Mouse (Mus musculus): ENCODE measurements at regions not wholly inside any gene's neighbourhood (a gene's known extent, or its start where the extent isn't known, plus 50 kb on each side); places are given as distances from the start of the nearest gene placed in this dataset.

- 48% methylated on average over 7 of the region's 7 CpGs for WGBS
These were observed 64.1 kb upstream of the Armc2 start for GRCm38 (mm10) chr10:42082227-42082840.

DNA sequence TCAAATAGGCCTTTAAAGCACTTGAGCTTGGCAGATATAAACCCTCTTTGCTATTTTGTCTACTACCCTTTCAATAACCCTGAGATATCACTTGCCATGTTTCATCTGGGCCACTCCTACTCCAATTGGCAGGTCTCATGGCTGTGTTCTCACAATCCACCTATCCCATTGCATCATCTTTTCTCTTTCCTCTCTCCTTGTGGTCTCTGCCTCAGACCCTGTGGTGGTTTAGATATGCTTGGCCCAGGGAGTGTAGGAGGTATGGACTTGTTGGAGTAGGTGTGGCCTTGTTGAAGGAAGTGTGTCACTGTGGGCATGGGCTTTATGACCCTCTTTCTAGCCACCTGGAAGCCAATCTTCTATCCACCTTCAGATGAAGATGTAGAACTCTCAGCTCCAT is 61.5 kb upstream of the Armc2 start:
- Histone ChIP-seq H3K4me1 (ENCODE audit: control insufficient read depth, insufficient read depth, low read length) (peaks cover 1% of the 10 kb centered on the region), H3K27ac (ENCODE audit: control insufficient read depth, insufficient read depth, low read depth, low read length, poor library complexity) (no peak overlapping the region), H3K4me3 (replicated peaks; ENCODE audit: control insufficient read depth, low read depth, low read length) (no peak overlapping the region)
- TF ChIP-seq POLR2A (IDR thresholded peaks at IDR 0.05; ENCODE audit: borderline replicate concordance, control insufficient read depth, low read depth, low read length) (no peak), CTCF (IDR thresholded peaks at IDR 0.05; ENCODE audit: control insufficient read depth, insufficient read depth, low read length) (no peak)

More at GRCm38 (mm10) chr10:42082227-42082840, 64.1 kb upstream of the Armc2 start:
- no peak for TF ChIP-seq POLR2A (IDR thresholded peaks at IDR 0.05; ENCODE audit: borderline replicate concordance, control insufficient read depth, low read depth, low read length)
- no peak for TF ChIP-seq CTCF (IDR thresholded peaks at IDR 0.05; ENCODE audit: control insufficient read depth, insufficient read depth, low read length)
- H3K4me1 ChIP-seq (ENCODE audit: control insufficient read depth, insufficient read depth, low read length) = peaks cover 1% of the 10 kb centered on the region
- no peak overlapping the region for H3K27ac ChIP-seq (ENCODE audit: control insufficient read depth, insufficient read depth, low read depth, low read length, poor library complexity)
- no peak overlapping the region for H3K4me3 ChIP-seq (replicated peaks; ENCODE audit: control insufficient read depth, low read depth, low read length)

GRCm38 (mm10) chr10:42076711-42077110 is 58.5 kb upstream of the Armc2 start:
- TF ChIP-seq POLR2A (IDR thresholded peaks at IDR 0.05; ENCODE audit: borderline replicate concordance, control insufficient read depth, low read depth, low read length) = no peak
- no peak for TF ChIP-seq CTCF (IDR thresholded peaks at IDR 0.05; ENCODE audit: control insufficient read depth, insufficient read depth, low read length)
- Histone ChIP-seq H3K4me3 (replicated peaks; ENCODE audit: control insufficient read depth, low read depth, low read length) (no peak overlapping the region), H3K4me1 (ENCODE audit: control insufficient read depth, insufficient read depth, low read length) (peaks cover 1% of the 10 kb centered on the region; the same call in 1 of the 2 replicates), H3K27ac (ENCODE audit: control insufficient read depth, insufficient read depth, low read depth, low read length, poor library complexity) (no peak overlapping the region)
- 87% methylated on average over 4 of the region's 4 CpGs for WGBS

DNA sequence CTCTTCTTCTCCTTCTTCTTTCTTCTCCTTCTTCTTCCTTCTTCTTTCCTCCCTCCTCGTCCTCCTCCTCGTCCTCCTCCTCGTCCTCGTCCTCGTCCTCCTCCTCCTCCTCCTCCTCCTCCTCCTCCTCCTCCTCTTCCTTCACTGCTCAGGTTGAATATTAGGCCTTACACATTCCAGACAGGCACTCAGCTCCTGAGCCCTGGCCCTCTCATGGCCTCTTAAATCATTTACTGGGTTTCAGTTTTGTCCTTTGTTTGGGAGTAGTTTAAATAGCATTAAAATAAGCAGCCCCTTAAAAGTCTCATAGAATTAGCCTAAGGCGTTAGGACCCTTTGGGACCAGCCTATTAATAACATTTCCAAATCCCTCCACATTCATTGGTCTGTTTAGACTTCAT is 57.3 kb upstream of the Armc2 start:
- no peak overlapping the region for H3K27ac ChIP-seq (ENCODE audit: control insufficient read depth, insufficient read depth, low read depth, low read length, poor library complexity)
- TF ChIP-seq POLR2A (IDR thresholded peaks at IDR 0.05; ENCODE audit: borderline replicate concordance, control insufficient read depth, low read depth, low read length) (no peak), CTCF (IDR thresholded peaks at IDR 0.05; ENCODE audit: control insufficient read depth, insufficient read depth, low read length) (no peak)
- H3K4me3 ChIP-seq (replicated peaks; ENCODE audit: control insufficient read depth, low read depth, low read length) = no peak overlapping the region
- 87% methylated on average over 6 of the region's 6 CpGs for WGBS
- H3K4me1 ChIP-seq (ENCODE audit: control insufficient read depth, insufficient read depth, low read length) = peaks cover 1% of the 10 kb centered on the region; the same call in 1 of the 2 replicates

- WGBS = 56% methylated on average over 9 of the region's 9 CpGs
- Histone ChIP-seq H3K4me1 (ENCODE audit: control insufficient read depth, insufficient read depth, low read length) (peaks cover 2% of the 10 kb centered on the region), H3K27ac (ENCODE audit: control insufficient read depth, insufficient read depth, low read depth, low read length, poor library complexity) (no peak overlapping the region), H3K4me3 (replicated peaks; ENCODE audit: control insufficient read depth, low read depth, low read length) (no peak overlapping the region)
- TF ChIP-seq POLR2A (IDR thresholded peaks at IDR 0.05; ENCODE audit: borderline replicate concordance, control insufficient read depth, low read depth, low read length) (no peak), CTCF (IDR thresholded peaks at IDR 0.05; ENCODE audit: control insufficient read depth, insufficient read depth, low read length) (no peak)
These were observed 54.5 kb upstream of the Armc2 start for GRCm38 (mm10) chr10:42072758-42073157.

GRCm38 (mm10) chr10:42072131-42072530 is 53.9 kb upstream of the Armc2 start:
- Histone ChIP-seq H3K4me3 (replicated peaks; ENCODE audit: control insufficient read depth, low read depth, low read length) (no peak overlapping the region), H3K27ac (ENCODE audit: control insufficient read depth, insufficient read depth, low read depth, low read length, poor library complexity) (no peak overlapping the region), H3K4me1 (ENCODE audit: control insufficient read depth, insufficient read depth, low read length) (peaks cover 2% of the 10 kb centered on the region)
- TF ChIP-seq CTCF (IDR thresholded peaks at IDR 0.05; ENCODE audit: control insufficient read depth, insufficient read depth, low read length) (no peak), POLR2A (IDR thresholded peaks at IDR 0.05; ENCODE audit: borderline replicate concordance, control insufficient read depth, low read depth, low read length) (no peak)
- WGBS = 53% methylated on average over 3 of the region's 3 CpGs

GRCm38 (mm10) chr10:42071404-42072024 is 53.3 kb upstream of the Armc2 start:
- Histone ChIP-seq H3K4me1 (ENCODE audit: control insufficient read depth, insufficient read depth, low read length) (peaks cover 2% of the 10 kb centered on the region), H3K27ac (ENCODE audit: control insufficient read depth, insufficient read depth, low read depth, low read length, poor library complexity) (no peak overlapping the region), H3K4me3 (replicated peaks; ENCODE audit: control insufficient read depth, low read depth, low read length) (no peak overlapping the region)
- TF ChIP-seq CTCF (IDR thresholded peaks at IDR 0.05; ENCODE audit: control insufficient read depth, insufficient read depth, low read length) (no peak), POLR2A (IDR thresholded peaks at IDR 0.05; ENCODE audit: borderline replicate concordance, control insufficient read depth, low read depth, low read length) (no peak)
- WGBS = 43% methylated on average over 8 of the region's 8 CpGs

DNA sequence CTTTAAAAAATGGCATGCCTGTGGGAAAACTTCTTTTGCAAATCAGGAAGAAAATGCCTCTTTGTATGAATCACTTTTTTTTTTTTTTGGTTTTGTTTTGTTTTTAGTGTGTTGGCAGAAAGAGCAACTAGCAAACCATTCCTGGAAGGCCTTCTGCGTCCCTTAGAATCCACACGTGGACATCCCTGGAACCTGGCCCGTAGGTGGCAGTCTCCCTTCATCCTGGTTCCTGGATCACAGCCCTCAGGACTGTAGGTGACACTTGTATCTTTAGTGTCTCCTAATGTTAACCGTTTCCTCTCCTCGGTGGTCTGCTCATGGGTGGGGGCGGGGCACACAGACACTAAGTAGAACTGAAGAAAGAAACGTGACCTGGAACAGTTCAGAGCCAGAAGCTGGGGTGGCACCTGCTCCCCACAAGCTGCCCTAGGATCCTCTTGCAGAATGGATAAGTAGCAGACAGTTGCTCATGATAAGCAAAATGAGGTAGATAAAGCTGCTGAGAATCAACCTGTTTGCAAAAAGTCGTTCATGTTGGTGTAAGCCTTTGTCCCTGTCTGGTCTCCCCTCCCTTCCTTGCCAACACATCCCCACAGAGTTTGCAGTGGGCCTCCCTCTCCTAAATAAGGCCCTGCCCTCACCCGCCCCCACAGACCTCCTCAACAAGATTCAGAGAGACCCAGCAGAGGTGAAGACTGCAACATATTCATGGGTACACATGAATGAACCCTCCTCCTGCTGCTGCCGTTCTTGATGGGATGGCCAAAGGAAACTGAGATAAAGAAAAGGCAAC is 52.6 kb upstream of the Armc2 start:
- Histone ChIP-seq H3K27ac (ENCODE audit: control insufficient read depth, insufficient read depth, low read depth, low read length, poor library complexity) (no peak overlapping the region), H3K4me3 (replicated peaks; ENCODE audit: control insufficient read depth, low read depth, low read length) (no peak overlapping the region), H3K4me1 (ENCODE audit: control insufficient read depth, insufficient read depth, low read length) (peaks cover 2% of the 10 kb centered on the region)
- 39% methylated on average over 10 of the region's 10 CpGs for WGBS
- TF ChIP-seq CTCF (IDR thresholded peaks at IDR 0.05; ENCODE audit: control insufficient read depth, insufficient read depth, low read length) = peak; percentile 40; the same call in 1 of the 2 replicates
- no peak for TF ChIP-seq POLR2A (IDR thresholded peaks at IDR 0.05; ENCODE audit: borderline replicate concordance, control insufficient read depth, low read depth, low read length)
